Mouse (Mus musculus): ENCODE measurements at regions not wholly inside any gene's neighbourhood (a gene's known extent, or its start where the extent isn't known, plus 50 kb on each side); places are given as distances from the start of the nearest gene placed in this dataset.

DNA sequence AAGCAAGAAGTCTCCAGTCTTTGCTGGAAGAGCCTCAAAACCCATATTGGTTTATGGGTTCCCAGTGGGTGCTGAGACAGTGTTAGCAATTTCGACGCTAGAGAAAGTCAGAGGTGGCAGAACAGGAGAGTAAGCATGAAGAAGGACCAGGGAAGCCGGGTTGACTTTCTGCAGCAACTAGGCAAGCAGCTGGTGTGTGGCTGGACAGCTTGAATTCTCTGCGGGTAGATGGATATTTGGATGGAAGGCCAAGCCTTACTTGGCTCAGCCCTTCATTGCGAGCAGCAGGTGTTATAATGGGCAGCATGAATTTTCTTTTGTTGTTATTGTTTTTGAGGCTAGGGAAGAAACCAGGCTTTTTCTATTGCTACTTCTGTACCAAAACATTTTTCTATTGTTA, 362.7 kb upstream of the Satb1 start:
- H3K4me3 ChIP-seq = no peak overlapping the region
- no peaks in the 10 kb centered on the region for H3K4me1 ChIP-seq (ENCODE audit: control insufficient read depth, insufficient read depth, low read length)
- no peak for DNase-seq
- TF ChIP-seq EP300 (IDR thresholded peaks at IDR 0.05; ENCODE audit: insufficient read depth, low read depth, low read length) (no peak), POLR2A (IDR thresholded peaks at IDR 0.05; ENCODE audit: insufficient read depth, low read depth, low read length) (no peak), CTCF (IDR thresholded peaks at IDR 0.05) (no peak)
- WGBS = 86% methylated on average over 5 of the region's 5 CpGs
- H3K27me3 ChIP-seq (ENCODE audit: control insufficient read depth, insufficient read depth, low read length) = no peaks in the 10 kb centered on the region
- H3K27ac ChIP-seq = no peak overlapping the region
- no peaks in the 10 kb centered on the region for H3K36me3 ChIP-seq (ENCODE audit: control insufficient read depth, insufficient read depth, low read length)
- no peaks in the 10 kb centered on the region for H3K79me2 ChIP-seq (replicated peaks; ENCODE audit: control insufficient read depth, insufficient read depth, low read length)
- intact Hi-C loops (cut with DNase I) = no loop called here
- H3K9ac ChIP-seq (ENCODE audit: low read depth, low read length) = no peak overlapping the region

DNA sequence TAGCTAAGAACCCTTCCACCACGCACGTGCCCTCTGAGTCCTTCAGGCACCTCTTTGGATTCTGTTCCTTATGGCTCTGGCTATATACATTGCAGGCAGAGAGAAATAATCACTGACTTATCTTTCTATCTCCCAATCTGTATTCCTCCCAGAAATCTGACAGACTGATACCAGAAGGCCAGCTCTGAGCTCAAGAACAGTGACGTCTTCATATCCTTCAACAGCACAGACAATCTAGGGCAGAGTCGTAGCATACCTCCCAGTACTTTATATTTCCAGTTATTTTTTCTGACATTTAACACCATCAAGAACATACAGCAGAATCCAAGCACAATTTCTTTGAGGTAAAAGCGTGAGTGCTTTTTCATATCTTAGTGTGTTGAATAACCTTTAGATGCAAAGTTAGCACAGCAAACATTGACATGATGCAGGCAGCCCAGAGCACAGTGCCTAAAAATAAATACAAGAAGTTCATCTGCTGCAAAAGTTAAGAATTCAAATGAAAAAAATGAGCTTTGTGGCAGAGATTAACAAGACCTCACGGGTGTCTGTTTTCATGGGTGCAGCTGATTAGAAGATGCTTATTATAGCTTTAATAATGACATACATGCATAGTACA, 358.1 kb upstream of the Satb1 start:
- no peak for DNase-seq
- H3K4me1 ChIP-seq (ENCODE audit: control insufficient read depth, insufficient read depth, low read length) = no peaks in the 10 kb centered on the region
- H3K27ac ChIP-seq = no peak overlapping the region
- 71% methylated on average over 6 of the region's 6 CpGs for WGBS
- no peak overlapping the region for H3K4me3 ChIP-seq
- no peak overlapping the region for H3K9ac ChIP-seq (ENCODE audit: low read depth, low read length)
- intact Hi-C loops (cut with DNase I) = no loop called here
- H3K36me3 ChIP-seq (ENCODE audit: control insufficient read depth, insufficient read depth, low read length) = no peaks in the 10 kb centered on the region
- TF ChIP-seq CTCF (IDR thresholded peaks at IDR 0.05) (no peak), EP300 (IDR thresholded peaks at IDR 0.05; ENCODE audit: insufficient read depth, low read depth, low read length) (no peak), POLR2A (IDR thresholded peaks at IDR 0.05; ENCODE audit: insufficient read depth, low read depth, low read length) (no peak)
- H3K27me3 ChIP-seq (ENCODE audit: control insufficient read depth, insufficient read depth, low read length) = no peaks in the 10 kb centered on the region
- no peaks in the 10 kb centered on the region for H3K79me2 ChIP-seq (replicated peaks; ENCODE audit: control insufficient read depth, insufficient read depth, low read length)

- intact Hi-C loops (cut with DNase I) = no loop called here
- Histone ChIP-seq H3K79me2 (replicated peaks; ENCODE audit: control insufficient read depth, insufficient read depth, low read length) (no peaks in the 10 kb centered on the region), H3K4me1 (ENCODE audit: control insufficient read depth, insufficient read depth, low read length) (no peaks in the 10 kb centered on the region), H3K36me3 (ENCODE audit: control insufficient read depth, insufficient read depth, low read length) (no peaks in the 10 kb centered on the region), H3K4me3 (no peak overlapping the region), H3K27ac (no peak overlapping the region), H3K27me3 (ENCODE audit: control insufficient read depth, insufficient read depth, low read length) (no peaks in the 10 kb centered on the region), H3K9ac (ENCODE audit: low read depth, low read length) (no peak overlapping the region)
- peak in 1 of 2 experiments; percentile 8 for DNase-seq
- WGBS = 36% methylated on average over 3 of the region's 3 CpGs
- TF ChIP-seq EP300 (IDR thresholded peaks at IDR 0.05; ENCODE audit: insufficient read depth, low read depth, low read length) (no peak), CTCF (IDR thresholded peaks at IDR 0.05) (peak; percentile 39)
Observed at GRCm38 (mm10) chr17:52182706-52183105, 349.6 kb upstream of the Satb1 start.

- TF ChIP-seq EP300 (IDR thresholded peaks at IDR 0.05; ENCODE audit: insufficient read depth, low read depth, low read length) = no peak
- no peak for TF ChIP-seq CTCF (IDR thresholded peaks at IDR 0.05)
- no peak for TF ChIP-seq POLR2A (IDR thresholded peaks at IDR 0.05; ENCODE audit: insufficient read depth, low read depth, low read length)
- H3K4me3 ChIP-seq = no peak overlapping the region
- H3K4me1 ChIP-seq (ENCODE audit: control insufficient read depth, insufficient read depth, low read length) = no peaks in the 10 kb centered on the region
- H3K36me3 ChIP-seq (ENCODE audit: control insufficient read depth, insufficient read depth, low read length) = no peaks in the 10 kb centered on the region
- H3K9ac ChIP-seq (ENCODE audit: low read depth, low read length) = no peak overlapping the region
- no peak overlapping the region for H3K27ac ChIP-seq
- no peaks in the 10 kb centered on the region for H3K27me3 ChIP-seq (ENCODE audit: control insufficient read depth, insufficient read depth, low read length)
- H3K79me2 ChIP-seq (replicated peaks; ENCODE audit: control insufficient read depth, insufficient read depth, low read length) = no peaks in the 10 kb centered on the region
- WGBS = 61% methylated on average over 2 of the region's 2 CpGs
- intact Hi-C loops (cut with DNase I) = no loop called here
- no peak for DNase-seq
Observed at GRCm38 (mm10) chr17:52177996-52178395, 344.9 kb upstream of the Satb1 start.

- DNase-seq = no peak
- Histone ChIP-seq H3K4me3 (no peak overlapping the region), H3K36me3 (ENCODE audit: control insufficient read depth, insufficient read depth, low read length) (no peaks in the 10 kb centered on the region), H3K27ac (no peak overlapping the region), H3K27me3 (ENCODE audit: control insufficient read depth, insufficient read depth, low read length) (no peaks in the 10 kb centered on the region), H3K79me2 (replicated peaks; ENCODE audit: control insufficient read depth, insufficient read depth, low read length) (no peaks in the 10 kb centered on the region), H3K9ac (ENCODE audit: low read depth, low read length) (no peak overlapping the region), H3K4me1 (ENCODE audit: control insufficient read depth, insufficient read depth, low read length) (no peaks in the 10 kb centered on the region)
- 64% methylated on average over 10 of the region's 10 CpGs for WGBS
- TF ChIP-seq POLR2A (IDR thresholded peaks at IDR 0.05; ENCODE audit: insufficient read depth, low read depth, low read length) = no peak
- TF ChIP-seq EP300 (IDR thresholded peaks at IDR 0.05; ENCODE audit: insufficient read depth, low read depth, low read length) = no peak
- TF ChIP-seq CTCF (IDR thresholded peaks at IDR 0.05) = no peak
- intact Hi-C loops (cut with DNase I) = no loop called here
Observed at GRCm38 (mm10) chr17:52168076-52168838, 335.2 kb upstream of the Satb1 start.

- intact Hi-C loops (cut with DNase I) = no loop called here
- no peaks in the 10 kb centered on the region for H3K79me2 ChIP-seq (replicated peaks; ENCODE audit: control insufficient read depth, insufficient read depth, low read length)
- H3K9ac ChIP-seq (ENCODE audit: low read depth, low read length) = no peak overlapping the region
- no peak for DNase-seq
- H3K27me3 ChIP-seq (ENCODE audit: control insufficient read depth, insufficient read depth, low read length) = no peaks in the 10 kb centered on the region
- no peaks in the 10 kb centered on the region for H3K4me1 ChIP-seq (ENCODE audit: control insufficient read depth, insufficient read depth, low read length)
- TF ChIP-seq EP300 (IDR thresholded peaks at IDR 0.05; ENCODE audit: insufficient read depth, low read depth, low read length) (no peak), CTCF (IDR thresholded peaks at IDR 0.05) (no peak), POLR2A (IDR thresholded peaks at IDR 0.05; ENCODE audit: insufficient read depth, low read depth, low read length) (no peak)
- no peaks in the 10 kb centered on the region for H3K36me3 ChIP-seq (ENCODE audit: control insufficient read depth, insufficient read depth, low read length)
- no peak overlapping the region for H3K4me3 ChIP-seq
- 60% methylated on average over 4 of the region's 4 CpGs for WGBS
- H3K27ac ChIP-seq = no peak overlapping the region
Observed at GRCm38 (mm10) chr17:52167658-52168057, 334.6 kb upstream of the Satb1 start.
